Mouse (Mus musculus) liver, postnatal 0 days (tissue): ENCODE data around the gene Cmtm2a.

ENCODE experiments used
- CTCF ChIP-seq: sonication (generic); IDR thresholded peaks from 2 replicates; pipeline ENCODE4 v1.5.1; 2016; ENCODE audit warnings: antibody characterized with exemption, low read depth
- EP300 ChIP-seq: IDR thresholded peaks from 2 replicates; pipeline ENCODE4 v1.6.1; 2016; ENCODE audit warnings: antibody characterized with exemption, low read depth, mild to moderate bottlenecking

GRCm38 (mm10) chr8:104341106-104341561 lies 48.2 kb upstream of the Cmtm2a start:
- TF ChIP-seq CTCF (no peak), EP300 (no peak)
